Mouse (Mus musculus) liver, embryonic 13.5 days (tissue): ENCODE data around the gene Tmprss6. TPM values are rescaled to one million over a fixed set of nuclear protein-coding genes. Genes with fewer than 3 reads are reported as not detected.

Experiments used
- ATAC-seq: fragments of 200-750 bp; cut with Nextera tagmentation; 2 replicates; pipeline ENCODE4 v1.8.0; 2017; ENCODE audit warnings: low read depth, mild to moderate bottlenecking, moderate number of reproducible peaks, moderate library complexity
- DNase-seq: peaks from one replicate; pipeline ENCODE4 v3.0.0; 2022
- H3K27ac ChIP-seq: fragments of 300-500 bp; sonication (generic); 2 replicates; pipeline ENCODE4 v1.5.1; 2015; ENCODE audit warnings: moderate library complexity, mild to moderate bottlenecking, inconsistent platforms
- H3K27me3 ChIP-seq: fragments of 300-500 bp; sonication (generic); 2 replicates; pipeline ENCODE4 v1.6.1; 2015; ENCODE audit warnings: mild to moderate bottlenecking, inconsistent platforms
- H3K36me3 ChIP-seq: fragments of 300-500 bp; sonication (generic); 2 replicates; pipeline ENCODE4 v1.6.1; 2015; ENCODE audit warnings: mild to moderate bottlenecking, inconsistent platforms
- H3K4me1 ChIP-seq: fragments of 300-500 bp; sonication (generic); replicated peaks from 2 replicates; pipeline ENCODE4 v1.6.1; 2015; ENCODE audit warnings: inconsistent platforms
- H3K4me2 ChIP-seq: fragments of 300-500 bp; sonication (generic); 2 replicates; pipeline ENCODE4 v1.6.1; 2015; ENCODE audit warnings: inconsistent platforms, mild to moderate bottlenecking, moderate library complexity
- H3K4me3 ChIP-seq: fragments of 300-500 bp; sonication (generic); replicated peaks from 2 replicates; pipeline ENCODE4 v1.5.1; 2015; ENCODE audit warnings: mild to moderate bottlenecking, inconsistent platforms
- H3K9ac ChIP-seq: fragments of 300-500 bp; sonication (generic); 2 replicates; pipeline ENCODE4 v1.6.1; 2015; ENCODE audit warnings: mild to moderate bottlenecking, inconsistent platforms
- H3K9me3 ChIP-seq: fragments of 300-500 bp; sonication (generic); replicated peaks from 2 replicates; pipeline ENCODE4 v1.6.1; 2016; ENCODE audit warnings: inconsistent platforms
- whole genome bisulfite sequencing: fragments of 180-500 bp; shearing (Covaris S2); methylation state at CpG from one replicate; pipeline ENCODE4 v1.1.7; 2015; ENCODE audit not compliant: insufficient replicate concordance; 5-methylcytosine and 5-hydroxymethylcytosine counted together
- polyA plus RNA-seq: library from polyadenylated mRNA; unstranded; fragments of >200 nt; fragmentation: Nextera tagmentation; extraction: Ambion mirVana; gene quantifications from 2 replicates; pipeline ENCODE4 v1.2.1, GENCODE M21; 2015

The Tmprss6 gene
- polyA plus RNA-seq, 1 experiment from 2014 or later = 7.8 TPM

DNA sequence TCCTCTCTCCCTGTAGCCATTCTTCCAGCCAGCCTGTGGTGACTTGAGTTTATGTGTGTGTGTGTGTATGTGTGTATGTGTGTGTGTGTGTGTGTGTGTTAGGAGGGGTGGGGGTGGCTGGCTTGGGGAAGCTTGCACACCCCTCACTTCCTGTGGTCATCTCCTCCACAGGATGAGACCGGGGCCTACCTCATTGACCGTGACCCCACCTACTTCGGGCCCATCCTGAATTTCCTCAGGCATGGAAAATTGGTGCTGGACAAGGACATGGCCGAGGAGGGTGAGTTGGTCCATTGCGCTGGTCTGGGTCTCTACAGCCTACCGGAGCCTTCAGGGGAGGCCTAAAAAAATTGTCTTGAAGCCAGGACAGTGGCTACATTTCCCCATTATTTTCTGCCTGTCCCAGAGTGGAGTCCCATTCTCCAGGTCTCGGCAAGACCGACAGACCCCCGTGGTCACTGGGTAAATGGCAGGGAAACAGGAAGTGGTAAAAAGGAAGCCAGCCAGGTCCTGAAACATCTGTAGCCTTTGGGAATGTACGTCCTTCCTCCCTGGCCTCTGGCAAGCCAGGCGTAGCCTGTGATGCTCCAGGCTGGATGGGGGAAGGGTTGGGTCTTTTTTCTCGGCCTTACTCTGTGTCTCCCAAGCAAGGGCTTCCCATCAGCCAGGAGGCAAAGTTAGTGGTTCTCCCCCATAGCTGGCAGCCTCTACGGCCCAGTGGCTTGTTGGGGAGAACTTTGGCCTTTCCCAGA, 38.4 kb downstream of the Tmprss6 start:
- DNase-seq = no peak
- Histone ChIP-seq H3K27ac (peak overlapping the region; percentile 4), H3K4me1 (peaks cover 15% of the 10 kb centered on the region), H3K9me3 (no peaks in the 10 kb centered on the region), H3K36me3 (no peaks in the 10 kb centered on the region), H3K9ac (no peak overlapping the region), H3K4me2 (peak overlapping the region; percentile 59; the same call in 1 of the 2 replicates), H3K4me3 (no peak overlapping the region), H3K27me3 (peaks cover 57% of the 10 kb centered on the region)
- WGBS = 45% methylated on average over 13 of the region's 13 CpGs
- ATAC-seq = no peak

- Histone ChIP-seq H3K27ac (no peak overlapping the region), H3K4me3 (peak overlapping the region; percentile 49), H3K27me3 (peaks cover 64% of the 10 kb centered on the region), H3K9me3 (no peaks in the 10 kb centered on the region), H3K9ac (peak overlapping the region; percentile 39), H3K36me3 (no peaks in the 10 kb centered on the region), H3K4me1 (peaks cover 17% of the 10 kb centered on the region), H3K4me2 (peak overlapping the region; percentile 59)
- WGBS = 31% methylated on average over 3 of the region's 3 CpGs
- DNase-seq = no peak
- no peak for ATAC-seq
Observed at GRCm38 (mm10) chr15:78429139-78429459, 39.3 kb downstream of the Tmprss6 start.

DNA sequence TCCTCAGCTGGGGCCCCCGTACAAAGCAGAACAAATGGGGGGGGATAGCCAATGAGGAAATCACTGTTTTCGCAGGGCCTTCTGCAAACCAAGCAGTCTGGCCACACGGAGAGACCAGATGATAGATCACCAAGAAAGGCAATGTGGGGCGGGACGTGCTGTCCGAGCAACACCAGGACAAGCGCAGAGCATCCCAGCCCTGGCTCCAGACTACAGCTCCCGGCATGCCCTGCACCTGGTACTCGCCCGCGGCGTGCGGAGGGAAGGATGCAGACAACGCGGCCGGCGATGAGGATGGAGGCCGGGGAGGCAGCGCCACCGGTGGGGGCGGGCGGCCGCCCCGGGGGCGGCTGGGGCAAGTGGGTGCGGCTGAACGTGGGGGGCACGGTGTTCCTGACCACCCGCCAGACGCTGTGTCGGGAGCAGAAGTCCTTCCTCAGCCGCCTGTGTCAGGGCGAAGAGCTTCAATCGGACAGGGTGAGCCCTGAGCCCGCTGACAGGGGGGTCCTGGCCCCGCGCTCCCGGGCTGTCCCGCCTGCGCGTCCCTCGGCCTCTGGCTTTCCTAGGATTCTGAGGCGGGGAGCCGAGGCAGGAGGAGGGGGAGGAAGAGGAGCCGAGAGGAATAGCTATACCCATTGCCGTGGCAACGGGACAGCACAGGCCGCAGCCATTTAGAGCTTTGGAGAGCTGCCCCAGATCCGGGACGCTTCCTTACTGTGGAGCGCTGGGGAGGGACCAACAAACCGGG, 39.9 kb downstream of the Tmprss6 start, which contains the start of gene Kctd17:
Gene Kctd17, plus strand, starts transcription at position 174 of the 748 bp plus-strand sequence.
- Histone ChIP-seq H3K4me2 (peak within 1 kb of the TSS; percentile 59), H3K27ac (no peak within 1 kb of the TSS)
- whole genome bisulfite sequencing = 4% methylated on average over 45 of the region's 52 CpGs

GRCm38 (mm10) chr15:78425230-78425629, 43.2 kb downstream of the Tmprss6 start:
- H3K9ac ChIP-seq = no peak overlapping the region
- H3K4me1 ChIP-seq = peaks cover 12% of the 10 kb centered on the region
- no peak overlapping the region for H3K4me2 ChIP-seq
- peaks cover 92% of the 10 kb centered on the region for H3K27me3 ChIP-seq
- no peak for ATAC-seq
- DNase-seq = no peak
- H3K4me3 ChIP-seq = no peak overlapping the region
- no peak overlapping the region for H3K27ac ChIP-seq
- 53% methylated on average over 4 of the region's 4 CpGs for WGBS
- H3K36me3 ChIP-seq = no peaks in the 10 kb centered on the region
- no peaks in the 10 kb centered on the region for H3K9me3 ChIP-seq

More for the DNA sequence above, 39.9 kb downstream of the Tmprss6 start, which contains the start of gene Kctd17:
- DNase-seq (no peak), ATAC-seq (peak; percentile 29)
- H3K9ac ChIP-seq = peak within 1 kb of the TSS; percentile 39
- peaks cover 17% of the 10 kb centered on the region for H3K4me1 ChIP-seq
- H3K9me3 ChIP-seq = no peaks in the 10 kb centered on the region
- H3K27me3 ChIP-seq = peaks cover 67% of the 10 kb centered on the region
- no peaks in the 10 kb centered on the region for H3K36me3 ChIP-seq
- H3K4me3 ChIP-seq = peak within 1 kb of the TSS; percentile 49

DNA sequence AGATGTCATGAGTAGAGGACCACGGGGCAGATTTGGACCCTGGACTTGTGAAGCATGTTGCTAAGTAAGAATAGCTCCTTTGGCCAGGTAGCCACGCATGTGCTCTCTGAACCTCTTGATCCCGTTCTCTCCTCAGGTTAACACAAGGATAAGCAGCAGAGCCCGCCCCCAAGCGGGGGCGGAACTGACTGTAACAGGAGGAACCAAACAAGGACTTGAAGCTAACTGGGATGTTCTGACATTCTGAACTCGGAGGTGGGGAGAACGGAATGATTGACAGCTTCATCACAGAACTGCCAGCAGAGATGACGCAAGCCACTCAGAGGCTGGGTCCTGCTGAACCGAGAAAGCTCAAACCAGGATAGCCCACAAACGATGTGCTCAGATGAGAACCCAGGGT, 43.9 kb downstream of the Tmprss6 start:
- Histone ChIP-seq H3K36me3 (no peaks in the 10 kb centered on the region), H3K9me3 (no peaks in the 10 kb centered on the region), H3K9ac (no peak overlapping the region), H3K4me2 (no peak overlapping the region), H3K27ac (no peak overlapping the region), H3K4me3 (no peak overlapping the region), H3K27me3 (peaks cover 90% of the 10 kb centered on the region), H3K4me1 (peaks cover 12% of the 10 kb centered on the region)
- WGBS = 13% methylated on average over 11 of the region's 11 CpGs
- DNase-seq = no peak
- peak; percentile 16; the same call in 1 of the 2 replicates for ATAC-seq

- Histone ChIP-seq H3K27me3 (peaks cover 75% of the 10 kb centered on the region), H3K27ac (no peak overlapping the region), H3K9me3 (no peaks in the 10 kb centered on the region), H3K36me3 (no peaks in the 10 kb centered on the region), H3K4me1 (peaks cover 27% of the 10 kb centered on the region), H3K9ac (0 out of 2 replicates have a peak overlapping the region, but pooled peaks have one; percentile 36), H3K4me3 (no peak overlapping the region), H3K4me2 (peak overlapping the region; percentile 33)
- ATAC-seq = peak; percentile 66
- peak; percentile 75 for DNase-seq
- 15% methylated on average over 16 of the region's 16 CpGs for WGBS
Observed at GRCm38 (mm10) chr15:78422046-78422956, 46.1 kb downstream of the Tmprss6 start.

DNA sequence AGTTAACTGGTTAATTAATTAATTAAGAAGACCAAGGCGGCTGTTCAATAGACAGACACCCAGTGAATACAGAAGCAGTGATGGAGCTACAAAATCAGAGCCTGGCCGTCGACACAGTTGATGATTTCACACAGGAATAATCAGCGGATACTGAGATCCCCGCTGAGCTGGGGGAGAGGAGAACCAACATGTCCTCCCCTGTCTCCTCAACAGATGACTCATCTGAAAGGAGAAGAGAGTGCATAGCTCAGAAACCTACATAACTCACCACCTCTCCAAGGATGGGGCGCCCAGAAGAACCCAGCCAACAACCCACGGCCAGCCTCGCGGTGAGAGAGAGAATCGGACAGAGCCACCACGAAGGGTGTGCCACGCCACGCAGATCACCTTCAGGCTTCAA, 48.0 kb downstream of the Tmprss6 start:
- H3K9me3 ChIP-seq = no peaks in the 10 kb centered on the region
- ATAC-seq (no peak), DNase-seq (no peak)
- no peaks in the 10 kb centered on the region for H3K36me3 ChIP-seq
- H3K4me1 ChIP-seq = peaks cover 46% of the 10 kb centered on the region
- H3K4me3 ChIP-seq = no peak overlapping the region
- H3K9ac ChIP-seq = no peak overlapping the region; the same call in 1 of the 2 replicates
- H3K27ac ChIP-seq = no peak overlapping the region
- 56% methylated on average over 13 of the region's 13 CpGs for WGBS
- H3K27me3 ChIP-seq = peaks cover 59% of the 10 kb centered on the region
- H3K4me2 ChIP-seq = no peak overlapping the region

DNA sequence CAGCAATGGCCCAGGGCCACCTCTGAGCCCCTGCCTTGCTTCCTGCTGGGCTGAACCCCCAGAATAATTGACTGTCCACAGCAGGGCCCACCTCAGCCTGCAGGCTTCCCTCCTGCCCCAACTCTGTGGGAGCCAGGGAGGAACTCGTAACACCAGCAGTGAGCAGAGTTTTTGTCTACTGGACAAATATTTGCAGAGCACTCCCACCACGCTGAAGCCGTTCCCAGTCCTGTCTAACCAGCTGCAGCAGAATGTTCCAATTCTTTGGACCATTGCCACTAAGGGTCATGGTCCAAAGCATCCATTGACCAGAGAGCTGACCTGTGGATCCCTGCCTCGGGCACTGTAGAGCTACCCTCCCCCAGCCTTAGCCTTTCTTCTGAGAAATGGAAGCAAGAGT, 51.5 kb downstream of the Tmprss6 start:
- 54% methylated on average over 4 of the region's 4 CpGs for WGBS
- H3K4me1 ChIP-seq = peaks cover 69% of the 10 kb centered on the region
- H3K36me3 ChIP-seq = peaks cover 25% of the 10 kb centered on the region
- H3K4me3 ChIP-seq = no peak overlapping the region
- no peak for DNase-seq
- H3K9me3 ChIP-seq = no peaks in the 10 kb centered on the region
- H3K27me3 ChIP-seq = peaks cover 28% of the 10 kb centered on the region
- H3K9ac ChIP-seq = peak overlapping the region; percentile 39; the same call in 1 of the 2 replicates
- peak overlapping the region; percentile 99 for H3K27ac ChIP-seq
- ATAC-seq = no peak
- no peak overlapping the region for H3K4me2 ChIP-seq

DNA sequence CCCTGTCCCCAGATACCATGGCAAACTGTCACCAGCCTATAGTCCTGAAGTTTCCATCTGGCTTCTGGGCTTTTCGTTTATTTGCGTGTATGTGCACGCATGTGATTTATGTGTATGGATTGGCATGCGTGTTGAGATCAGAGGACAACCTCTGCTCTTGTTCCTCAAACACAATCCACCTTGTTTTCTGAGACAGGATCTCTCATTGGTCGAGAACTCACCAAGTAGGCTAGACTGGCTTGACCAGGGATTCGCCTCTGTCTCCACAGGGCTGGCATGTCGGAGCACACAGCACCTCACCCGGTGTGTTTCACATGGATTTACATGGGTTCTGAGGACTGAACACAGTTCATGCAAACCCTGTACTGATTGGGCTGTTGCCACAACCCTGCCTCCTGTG, 54.3 kb downstream of the Tmprss6 start:
- DNase-seq = no peak
- 87% methylated on average over 8 of the region's 8 CpGs for WGBS
- peaks cover 96% of the 10 kb centered on the region for H3K4me1 ChIP-seq
- no peak for ATAC-seq
- peak overlapping the region; percentile 94 for H3K4me2 ChIP-seq
- peak overlapping the region; percentile 76 for H3K9ac ChIP-seq
- H3K27ac ChIP-seq = peak overlapping the region; percentile 99
- peaks cover 25% of the 10 kb centered on the region for H3K27me3 ChIP-seq
- H3K4me3 ChIP-seq = 0 out of 2 replicates have a peak overlapping the region, but pooled peaks have one; percentile 34
- H3K9me3 ChIP-seq = no peaks in the 10 kb centered on the region
- H3K36me3 ChIP-seq = peaks cover 41% of the 10 kb centered on the region

- H3K9ac ChIP-seq = peak overlapping the region; percentile 76
- H3K4me3 ChIP-seq = peak overlapping the region; percentile 34
- peaks cover 41% of the 10 kb centered on the region for H3K36me3 ChIP-seq
- H3K4me1 ChIP-seq = peaks cover 97% of the 10 kb centered on the region
- peak overlapping the region; percentile 94 for H3K4me2 ChIP-seq
- 24% methylated on average over 1 of the region's 1 CpGs for WGBS
- peak; percentile 33 for ATAC-seq
- peaks cover 25% of the 10 kb centered on the region for H3K27me3 ChIP-seq
- peak overlapping the region; percentile 99 for H3K27ac ChIP-seq
- DNase-seq = no peak
- H3K9me3 ChIP-seq = no peaks in the 10 kb centered on the region
Observed at GRCm38 (mm10) chr15:78413719-78414117, 54.7 kb downstream of the Tmprss6 start.
